Mouse (Mus musculus) limb, embryonic 10.5 days (tissue): Measurements from ENCODE around the gene Jmy. TPM values are rescaled to one million over a fixed set of nuclear protein-coding genes. Genes with fewer than 3 reads are reported as not detected.
A peak's percentile ranks its signal among the peaks of the same experiment; 100 is the strongest.

ENCODE experiments used
- DNase-seq: peaks from one replicate; pipeline ENCODE4 v3.0.0-alpha.2; 2017; ENCODE audit warnings: low spot score
- H3K27ac ChIP-seq: fragments of 300-500 bp; sonication (generic); 2 replicates; pipeline ENCODE4 v1.5.1; 2016; ENCODE audit warnings: mild to moderate bottlenecking
- H3K27me3 ChIP-seq: fragments of 300-500 bp; sonication (generic); 2 replicates; pipeline ENCODE4 v1.6.1; 2016; ENCODE audit warnings: low read depth, mild to moderate bottlenecking; ENCODE audit not compliant: poor library complexity, severe bottlenecking
- H3K36me3 ChIP-seq: fragments of 300-500 bp; sonication (generic); 2 replicates; pipeline ENCODE4 v1.6.1; 2016; ENCODE audit warnings: mild to moderate bottlenecking, moderate library complexity
- H3K4me1 ChIP-seq: fragments of 300-500 bp; sonication (generic); 2 replicates; pipeline ENCODE4 v1.6.1; 2016
- H3K4me3 ChIP-seq: fragments of 300-500 bp; sonication (generic); 2 replicates; pipeline ENCODE4 v1.5.1; 2016; ENCODE audit warnings: mild to moderate bottlenecking, moderate library complexity
- H3K9me3 ChIP-seq: fragments of 300-500 bp; sonication (generic); replicated peaks from 2 replicates; pipeline ENCODE4 v1.6.1; 2016; ENCODE audit warnings: mild to moderate bottlenecking
- WGBS: fragments of 180-500 bp; shearing (Covaris S2); methylation state at CpG from one replicate; pipeline ENCODE4 v1.1.7; 2016; 5-methylcytosine and 5-hydroxymethylcytosine counted together
- polyA plus RNA-seq: library from polyadenylated mRNA; unstranded; fragments of >200 nt; fragmentation: Nextera tagmentation; extraction: Ambion mirVana; gene quantifications from 2 replicates; pipeline ENCODE4 v1.2.1, GENCODE M21; 2016

Jmy gene
- polyA plus RNA-seq, 1 experiment from 2014 or later: 5.7 TPM

GRCm38 (mm10) chr13:93427920-93428876, 71.4 kb downstream of the Jmy start:
- DNase-seq: no peak
- H3K9me3 ChIP-seq: no peaks in the 10 kb centered on the region
- 95% methylated on average over 5 of the region's 5 CpGs for WGBS
- peaks cover 14% of the 10 kb centered on the region for H3K36me3 ChIP-seq
- no peak overlapping the region for H3K27ac ChIP-seq
- no peak overlapping the region for H3K4me3 ChIP-seq
- H3K4me1 ChIP-seq: 0 out of 2 replicates have a peak, but pooled peaks cover 3% of the 10 kb centered on the region
- H3K27me3 ChIP-seq: no peaks in the 10 kb centered on the region

GRCm38 (mm10) chr13:93423224-93423623, 76.4 kb downstream of the Jmy start:
- Histone ChIP-seq H3K9me3 (no peaks in the 10 kb centered on the region), H3K27ac (no peak overlapping the region), H3K36me3 (no peaks in the 10 kb centered on the region), H3K4me3 (no peak overlapping the region), H3K27me3 (no peaks in the 10 kb centered on the region), H3K4me1 (0 out of 2 replicates have a peak, but pooled peaks cover 3% of the 10 kb centered on the region)
- 86% methylated on average over 2 of the region's 2 CpGs for WGBS
- no peak for DNase-seq

DNA sequence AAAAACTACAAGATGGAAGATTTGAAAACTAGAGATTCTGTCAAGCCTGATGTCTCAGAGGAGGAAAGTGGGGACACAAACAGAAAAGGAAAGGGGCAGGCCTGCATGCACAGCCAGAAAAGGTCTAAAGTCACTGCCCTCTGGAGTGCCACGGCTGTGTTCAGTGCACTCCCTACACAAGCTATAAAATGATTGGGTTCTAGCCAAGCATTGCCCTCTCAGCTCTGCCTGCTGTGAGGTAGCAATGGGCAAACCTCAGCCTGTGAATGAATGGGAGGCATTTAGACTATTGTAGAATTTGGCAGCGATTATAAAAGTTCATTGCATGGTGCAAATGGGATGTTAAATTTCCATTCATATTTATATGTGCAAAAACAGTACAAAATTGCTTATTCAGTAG, 79.8 kb downstream of the Jmy start:
- DNase-seq: no peak
- no peaks in the 10 kb centered on the region for H3K27me3 ChIP-seq
- H3K36me3 ChIP-seq: no peaks in the 10 kb centered on the region
- H3K9me3 ChIP-seq: no peaks in the 10 kb centered on the region
- 91% methylated on average over 2 of the region's 2 CpGs for WGBS
- no peak overlapping the region for H3K27ac ChIP-seq
- no peak overlapping the region for H3K4me3 ChIP-seq
- 0 out of 2 replicates have a peak, but pooled peaks cover 3% of the 10 kb centered on the region for H3K4me1 ChIP-seq

DNA sequence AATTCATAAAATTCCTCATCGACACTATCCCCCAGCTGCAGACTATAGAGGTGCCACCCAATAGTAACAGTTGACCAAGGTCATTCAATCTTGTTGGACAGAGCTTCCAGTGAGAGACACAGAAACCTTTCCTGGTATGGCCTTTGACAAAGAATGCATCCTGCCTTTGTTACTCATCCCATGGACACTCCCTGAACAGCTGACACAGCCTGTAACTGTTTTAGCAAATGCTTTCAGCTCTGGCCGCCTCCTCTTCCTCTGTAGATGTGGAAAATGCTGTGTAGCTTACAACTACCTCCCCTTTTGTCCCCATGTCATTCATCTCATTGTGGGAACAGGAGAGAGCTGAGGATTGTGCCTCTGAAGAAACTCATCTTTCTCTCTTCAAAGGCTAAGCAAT, 81.3 kb downstream of the Jmy start:
- H3K9me3 ChIP-seq: no peaks in the 10 kb centered on the region
- no peak for DNase-seq
- H3K27ac ChIP-seq: no peak overlapping the region
- WGBS: 92% methylated on average over 2 of the region's 2 CpGs
- H3K36me3 ChIP-seq: no peaks in the 10 kb centered on the region
- H3K4me3 ChIP-seq: no peak overlapping the region
- H3K27me3 ChIP-seq: no peaks in the 10 kb centered on the region
- H3K4me1 ChIP-seq: no peaks in the 10 kb centered on the region

GRCm38 (mm10) chr13:93415055-93415454, 84.6 kb downstream of the Jmy start:
- no peak for DNase-seq
- H3K27me3 ChIP-seq: no peaks in the 10 kb centered on the region
- H3K9me3 ChIP-seq: no peaks in the 10 kb centered on the region
- 97% methylated on average over 5 of the region's 5 CpGs for WGBS
- no peaks in the 10 kb centered on the region for H3K4me1 ChIP-seq
- H3K4me3 ChIP-seq: no peak overlapping the region
- H3K27ac ChIP-seq: no peak overlapping the region
- H3K36me3 ChIP-seq: no peaks in the 10 kb centered on the region

DNA sequence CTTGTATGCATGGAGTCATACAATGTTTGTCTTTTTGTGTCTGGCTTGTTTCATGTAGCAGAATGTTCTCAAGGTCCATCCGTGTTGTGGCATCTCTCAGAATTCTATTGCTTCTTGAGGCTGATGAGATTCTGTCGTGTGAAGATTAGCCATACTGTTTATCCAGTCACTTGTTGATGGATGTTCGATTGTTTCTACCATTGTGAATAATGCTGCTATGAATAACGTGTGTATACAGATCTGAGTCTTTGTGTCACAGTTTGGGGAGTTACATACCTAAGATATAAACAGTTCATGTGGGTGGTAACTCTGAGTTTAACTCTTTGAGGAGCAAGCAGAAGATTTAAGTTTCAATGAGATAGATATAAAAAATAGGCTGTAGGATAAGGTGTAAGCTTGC, 89.3 kb downstream of the Jmy start:
- Histone ChIP-seq H3K36me3 (peaks cover 4% of the 10 kb centered on the region), H3K27me3 (no peaks in the 10 kb centered on the region), H3K27ac (no peak overlapping the region), H3K9me3 (no peaks in the 10 kb centered on the region), H3K4me3 (no peak overlapping the region), H3K4me1 (no peaks in the 10 kb centered on the region)
- DNase-seq: no peak
- 91% methylated on average over 4 of the region's 4 CpGs for WGBS

GRCm38 (mm10) chr13:93406855-93407254, 92.8 kb downstream of the Jmy start:
- Histone ChIP-seq H3K4me1 (no peaks in the 10 kb centered on the region), H3K36me3 (peaks cover 10% of the 10 kb centered on the region), H3K27me3 (no peaks in the 10 kb centered on the region), H3K9me3 (no peaks in the 10 kb centered on the region), H3K27ac (no peak overlapping the region), H3K4me3 (no peak overlapping the region)
- no peak for DNase-seq
- 86% methylated on average over 5 of the region's 5 CpGs for WGBS

GRCm38 (mm10) chr13:93401947-93402346, 97.7 kb downstream of the Jmy start:
- Histone ChIP-seq H3K4me3 (no peak overlapping the region), H3K36me3 (peaks cover 38% of the 10 kb centered on the region), H3K4me1 (no peaks in the 10 kb centered on the region), H3K27ac (no peak overlapping the region), H3K9me3 (no peaks in the 10 kb centered on the region), H3K27me3 (no peaks in the 10 kb centered on the region)
- no peak for DNase-seq
- WGBS: 96% methylated on average over 7 of the region's 7 CpGs

DNA sequence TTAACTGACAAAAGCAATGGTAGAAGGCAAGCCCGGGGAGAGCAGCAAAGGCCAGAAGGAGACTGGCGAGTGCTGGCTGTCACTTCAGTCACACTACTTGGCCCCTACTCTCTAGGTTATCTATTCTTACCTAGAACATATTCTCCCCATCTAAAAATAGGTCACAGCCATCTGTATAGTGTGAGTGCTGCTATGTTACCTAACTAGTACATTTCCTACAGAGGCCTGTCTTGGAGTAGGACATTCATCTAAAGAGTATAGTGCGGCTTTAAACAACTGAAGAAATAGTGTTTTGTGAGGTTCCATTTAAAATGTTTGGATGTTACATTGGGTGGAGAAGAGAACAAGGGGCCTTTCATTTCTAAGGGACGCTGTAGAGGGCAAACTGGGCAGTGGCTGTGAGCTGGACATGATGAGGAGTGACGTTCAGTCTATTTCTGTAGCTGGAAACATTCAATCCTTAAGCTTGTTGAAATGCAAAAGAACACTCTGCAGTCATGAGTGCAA, 99.8 kb downstream of the Jmy start:
- H3K4me1 ChIP-seq: no peaks in the 10 kb centered on the region
- no peak overlapping the region for H3K27ac ChIP-seq
- 92% methylated on average over 5 of the region's 5 CpGs for WGBS
- H3K27me3 ChIP-seq: no peaks in the 10 kb centered on the region
- no peak overlapping the region for H3K4me3 ChIP-seq
- H3K36me3 ChIP-seq: peaks cover 56% of the 10 kb centered on the region
- no peak for DNase-seq
- no peaks in the 10 kb centered on the region for H3K9me3 ChIP-seq

DNA sequence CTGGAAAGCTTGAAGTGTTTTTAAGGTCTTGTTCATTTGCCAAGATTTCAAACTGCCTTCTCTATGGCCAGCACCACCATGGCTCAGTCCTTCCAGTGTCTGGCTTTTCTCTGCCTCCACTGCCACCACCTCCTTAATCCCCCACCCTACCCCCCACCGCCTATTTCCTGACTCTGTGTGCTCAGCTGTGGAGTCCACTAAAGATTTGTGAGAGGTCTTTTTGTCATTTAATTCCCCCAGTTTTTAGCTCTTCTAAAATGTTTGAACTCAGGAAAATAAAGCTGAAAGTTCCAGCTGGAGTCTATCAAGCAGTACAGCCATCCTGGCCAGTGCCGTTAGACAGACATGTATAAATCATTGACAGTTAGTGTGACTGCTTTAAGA, 110.4 kb downstream of the Jmy start:
- Histone ChIP-seq H3K4me1 (peaks cover 18% of the 10 kb centered on the region), H3K9me3 (no peaks in the 10 kb centered on the region), H3K27me3 (no peaks in the 10 kb centered on the region), H3K27ac (no peak overlapping the region), H3K36me3 (peaks cover 25% of the 10 kb centered on the region), H3K4me3 (no peak overlapping the region)
- DNase-seq: peak; percentile 65
- WGBS: 28% methylated on average over 2 of the region's 2 CpGs

- DNase-seq: no peak
- Histone ChIP-seq H3K4me1 (peaks cover 18% of the 10 kb centered on the region), H3K27ac (peak overlapping the region; percentile 68), H3K9me3 (no peaks in the 10 kb centered on the region), H3K27me3 (no peaks in the 10 kb centered on the region), H3K4me3 (no peak overlapping the region), H3K36me3 (peaks cover 20% of the 10 kb centered on the region)
- 80% methylated on average over 7 of the region's 7 CpGs for WGBS
These were observed 110.9 kb downstream of the Jmy start for GRCm38 (mm10) chr13:93388594-93389241.

- no peak for DNase-seq
- WGBS: 89% methylated on average over 5 of the region's 5 CpGs
- H3K4me1 ChIP-seq: peaks cover 18% of the 10 kb centered on the region
- H3K36me3 ChIP-seq: peaks cover 11% of the 10 kb centered on the region
- no peaks in the 10 kb centered on the region for H3K9me3 ChIP-seq
- no peaks in the 10 kb centered on the region for H3K27me3 ChIP-seq
- peak overlapping the region; percentile 50; the same call in 1 of the 2 replicates for H3K27ac ChIP-seq
- no peak overlapping the region for H3K4me3 ChIP-seq
These were observed 112.2 kb downstream of the Jmy start for GRCm38 (mm10) chr13:93387440-93387839.

- peaks cover 18% of the 10 kb centered on the region for H3K4me1 ChIP-seq
- no peak for DNase-seq
- WGBS: 59% methylated on average over 1 of the region's 1 CpGs
These were observed 114.5 kb downstream of the Jmy start for GRCm38 (mm10) chr13:93385147-93385546.

More at GRCm38 (mm10) chr13:93385147-93385546, 114.5 kb downstream of the Jmy start:
- Histone ChIP-seq H3K36me3 (no peaks in the 10 kb centered on the region), H3K9me3 (no peaks in the 10 kb centered on the region), H3K27me3 (no peaks in the 10 kb centered on the region), H3K4me3 (no peak overlapping the region), H3K27ac (no peak overlapping the region)
